Mouse (Mus musculus) midbrain, postnatal 0 days (tissue): ENCODE measurements around the gene Tnfrsf1a. TPM values are rescaled to one million over a fixed set of nuclear protein-coding genes. Genes with fewer than 3 reads are reported as not detected.

Experiments
- ATAC-seq: fragments of 200-750 bp; cut with Nextera tagmentation; 2 replicates; pipeline ENCODE4 v1.8.0; 2017; ENCODE audit warnings: moderate number of reproducible peaks, mild to moderate bottlenecking, moderate TSS enrichment, moderate library complexity; ENCODE audit not compliant: low FRiP score
- DNase-seq: peaks from one replicate; pipeline ENCODE4 v3.0.0-alpha.2; 2015; ENCODE audit warnings: low spot score
- H3K27ac ChIP-seq: fragments of 300-500 bp; sonication (generic); 2 replicates; pipeline ENCODE4 v1.5.1; 2014; ENCODE audit warnings: low read depth, mild to moderate bottlenecking, low read length, mixed read lengths
- H3K27me3 ChIP-seq: fragments of 300-500 bp; sonication (generic); 2 replicates; pipeline ENCODE4 v1.6.1; 2014; ENCODE audit warnings: low read length, control low read depth, mixed read lengths; ENCODE audit not compliant: insufficient read depth
- H3K36me3 ChIP-seq: fragments of 300-500 bp; sonication (generic); 2 replicates; pipeline ENCODE4 v1.6.1; 2014; ENCODE audit warnings: low read length, control low read depth, mixed read lengths; ENCODE audit not compliant: insufficient read depth
- H3K4me1 ChIP-seq: fragments of 300-500 bp; sonication (generic); 2 replicates; pipeline ENCODE4 v1.6.1; 2014; ENCODE audit warnings: mild to moderate bottlenecking, control low read depth, antibody characterized with exemption, low read length, mixed read lengths; ENCODE audit not compliant: insufficient read depth
- H3K4me2 ChIP-seq: fragments of 300-500 bp; sonication (generic); 2 replicates; pipeline ENCODE4 v1.6.1; 2014; ENCODE audit warnings: low read depth, mild to moderate bottlenecking, low read length, mixed read lengths; ENCODE audit not compliant: poor library complexity, severe bottlenecking
- H3K4me3 ChIP-seq: fragments of 300-500 bp; sonication (generic); 2 replicates; pipeline ENCODE4 v1.5.1; 2014; ENCODE audit warnings: low read depth, mild to moderate bottlenecking, low read length, moderate library complexity
- H3K9ac ChIP-seq: fragments of 300-500 bp; sonication (generic); replicated peaks from 2 replicates; pipeline ENCODE4 v1.6.1; 2014; ENCODE audit warnings: mild to moderate bottlenecking, low read length, moderate library complexity, mixed read lengths; ENCODE audit not compliant: poor library complexity, severe bottlenecking
- H3K9me3 ChIP-seq: fragments of 300-500 bp; sonication (generic); 2 replicates; pipeline ENCODE4 v1.6.1; 2016; ENCODE audit warnings: low read length, control low read depth
- CTCF ChIP-seq: IDR thresholded peaks from 2 replicates; pipeline ENCODE4 v1.5.1; 2016; ENCODE audit warnings: antibody characterized with exemption, mild to moderate bottlenecking
- WGBS: fragments of 180-500 bp; shearing (Covaris S2); extraction: QIAGEN DNeasy Blood & Tissue Kit; methylation state at CpG from one replicate; pipeline ENCODE4 v1.1.7; 2014; 5-methylcytosine and 5-hydroxymethylcytosine counted together
- polyA plus RNA-seq: library from polyadenylated mRNA; unstranded; fragments of >200 nt; fragmentation: Nextera tagmentation; extraction: Ambion mirVana; gene quantifications from 2 replicates; pipeline ENCODE4 v1.2.1, GENCODE M21; 2015
- total RNA-seq: library from RNA; depleted of rRNA; stranded (reverse); fragments of >200 nt; gene quantifications from 2 replicates; pipeline ENCODE4 v1.2.3, GENCODE M21; 2014

The Tnfrsf1a gene
- total and polyA plus RNA-seq, 2 experiments from 2014 or later, result 10.4 to 15.9 TPM

DNA sequence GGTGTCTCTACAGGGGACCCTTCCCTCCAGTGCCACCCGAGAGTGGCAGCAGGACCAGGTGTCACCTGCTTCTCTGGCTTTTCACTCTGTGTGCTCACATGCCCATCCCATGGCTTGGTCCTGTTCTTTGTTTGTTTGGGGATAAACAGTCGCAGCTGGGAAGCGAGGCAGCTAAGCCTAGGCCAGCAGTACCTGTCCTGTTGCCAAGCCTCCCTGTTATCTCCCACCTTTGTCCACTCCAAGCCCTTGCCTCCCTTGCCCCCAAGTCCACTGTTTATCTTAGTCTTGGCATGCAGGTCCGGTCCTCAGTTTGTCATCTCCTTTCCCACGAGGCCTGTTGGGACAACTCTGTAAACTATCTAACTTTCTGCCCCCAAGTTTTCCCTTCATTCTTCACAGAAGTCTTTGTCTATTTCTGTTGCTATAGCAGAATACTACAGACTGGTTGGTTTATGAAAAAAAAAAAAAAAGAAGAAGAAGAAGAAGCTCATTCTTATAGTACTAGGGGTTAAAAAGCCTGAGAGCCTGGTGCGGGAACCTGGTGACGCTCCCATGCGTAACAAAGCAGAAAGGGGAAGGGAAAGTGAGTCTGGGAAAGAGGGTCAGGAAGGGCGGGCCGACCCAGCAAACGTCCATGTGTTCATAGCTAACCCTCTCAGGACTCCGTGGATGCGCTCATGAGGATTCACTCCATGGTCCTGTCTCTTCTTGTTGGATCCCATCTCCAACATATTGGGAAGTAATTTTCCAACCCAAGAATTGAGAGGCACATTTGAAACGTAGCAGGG lies 15.9 kb upstream of the Tnfrsf1a start:
- no peak overlapping the region for H3K4me2 ChIP-seq
- no peak overlapping the region for H3K9ac ChIP-seq
- 79% methylated on average over 14 of the region's 14 CpGs for WGBS
- H3K4me1 ChIP-seq, result no peaks in the 10 kb centered on the region
- no peaks in the 10 kb centered on the region for H3K9me3 ChIP-seq
- TF ChIP-seq CTCF, result no peak
- H3K27me3 ChIP-seq, result no peaks in the 10 kb centered on the region
- no peaks in the 10 kb centered on the region for H3K36me3 ChIP-seq
- ATAC-seq (no peak), DNase-seq (no peak)
- no peak overlapping the region for H3K27ac ChIP-seq
- H3K4me3 ChIP-seq, result no peak overlapping the region

DNA sequence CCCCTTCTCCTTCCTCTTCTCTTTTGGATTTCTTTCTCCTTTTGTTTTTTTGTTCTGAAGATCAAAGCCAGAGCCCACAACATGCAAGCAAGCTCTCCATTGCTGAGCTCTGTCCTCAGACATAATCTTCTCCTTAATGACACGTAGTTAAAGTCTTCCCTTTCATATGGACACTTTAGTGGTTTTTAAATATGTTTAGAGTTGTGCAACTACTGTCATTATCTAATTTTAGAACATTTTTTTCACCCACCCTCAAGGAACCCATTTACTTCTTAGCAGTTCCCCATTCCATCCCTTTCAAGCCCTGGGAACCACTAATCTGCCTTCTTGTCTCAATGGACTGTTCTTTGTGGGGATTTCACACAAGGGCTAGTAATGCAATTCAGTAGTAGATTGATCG lies 14.8 kb upstream of the Tnfrsf1a start:
- TF ChIP-seq CTCF, result no peak
- Histone ChIP-seq H3K27me3 (no peaks in the 10 kb centered on the region), H3K36me3 (no peaks in the 10 kb centered on the region), H3K27ac (no peak overlapping the region), H3K9ac (no peak overlapping the region), H3K4me2 (no peak overlapping the region), H3K9me3 (no peaks in the 10 kb centered on the region), H3K4me3 (no peak overlapping the region), H3K4me1 (no peaks in the 10 kb centered on the region)
- ATAC-seq, result no peak
- no peak for DNase-seq
- WGBS, result 43% methylated on average over 2 of the region's 2 CpGs

GRCm38 (mm10) chr6:125338791-125339660 lies 10.1 kb upstream of the Tnfrsf1a start:
- H3K4me2 ChIP-seq, result no peak overlapping the region
- no peak for TF ChIP-seq CTCF
- 0 out of 2 replicates have a peak, but pooled peaks cover 2% of the 10 kb centered on the region for H3K27me3 ChIP-seq
- H3K9me3 ChIP-seq, result no peaks in the 10 kb centered on the region
- H3K36me3 ChIP-seq, result no peaks in the 10 kb centered on the region
- no peak overlapping the region for H3K9ac ChIP-seq
- DNase-seq (no peak), ATAC-seq (no peak)
- no peak overlapping the region for H3K4me3 ChIP-seq
- no peaks in the 10 kb centered on the region for H3K4me1 ChIP-seq
- WGBS, result 77% methylated on average over 9 of the region's 9 CpGs
- no peak overlapping the region for H3K27ac ChIP-seq

GRCm38 (mm10) chr6:125340244-125340643 lies 8.9 kb upstream of the Tnfrsf1a start:
- no peak for TF ChIP-seq CTCF
- Histone ChIP-seq H3K4me1 (no peaks in the 10 kb centered on the region), H3K4me2 (no peak overlapping the region), H3K27me3 (0 out of 2 replicates have a peak, but pooled peaks cover 2% of the 10 kb centered on the region), H3K4me3 (no peak overlapping the region), H3K27ac (no peak overlapping the region), H3K36me3 (no peaks in the 10 kb centered on the region), H3K9me3 (no peaks in the 10 kb centered on the region), H3K9ac (no peak overlapping the region)
- no peak for ATAC-seq
- DNase-seq, result no peak
- 74% methylated on average over 5 of the region's 5 CpGs for WGBS

DNA sequence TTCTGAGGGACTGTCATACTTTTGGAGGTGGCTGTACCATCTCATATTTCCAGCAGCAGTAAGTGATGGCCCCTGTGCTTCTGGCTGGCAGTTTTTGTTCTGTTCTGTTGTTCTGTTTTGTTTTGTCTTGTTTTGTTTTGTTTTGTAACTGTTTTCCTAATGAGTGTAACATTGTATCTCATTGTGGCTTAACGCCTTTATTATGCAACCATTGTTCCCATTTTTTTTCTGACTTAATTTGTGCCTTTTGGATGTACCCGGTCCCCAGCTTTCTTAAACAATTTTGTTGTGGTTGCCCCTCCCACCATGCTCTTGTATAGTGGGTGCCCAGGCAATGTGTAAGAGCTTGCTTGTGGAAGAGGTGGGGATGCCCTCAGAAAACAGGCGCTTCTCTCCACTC lies 7.0 kb upstream of the Tnfrsf1a start:
- ATAC-seq, result no peak
- WGBS, result 61% methylated on average over 3 of the region's 3 CpGs
- no peaks in the 10 kb centered on the region for H3K9me3 ChIP-seq
- H3K27me3 ChIP-seq, result 0 out of 2 replicates have a peak, but pooled peaks cover 2% of the 10 kb centered on the region
- H3K9ac ChIP-seq, result no peak overlapping the region
- H3K4me2 ChIP-seq, result no peak overlapping the region
- DNase-seq, result no peak
- H3K4me1 ChIP-seq, result no peaks in the 10 kb centered on the region
- no peak overlapping the region for H3K4me3 ChIP-seq
- H3K27ac ChIP-seq, result no peak overlapping the region
- H3K36me3 ChIP-seq, result no peaks in the 10 kb centered on the region
- no peak for TF ChIP-seq CTCF

DNA sequence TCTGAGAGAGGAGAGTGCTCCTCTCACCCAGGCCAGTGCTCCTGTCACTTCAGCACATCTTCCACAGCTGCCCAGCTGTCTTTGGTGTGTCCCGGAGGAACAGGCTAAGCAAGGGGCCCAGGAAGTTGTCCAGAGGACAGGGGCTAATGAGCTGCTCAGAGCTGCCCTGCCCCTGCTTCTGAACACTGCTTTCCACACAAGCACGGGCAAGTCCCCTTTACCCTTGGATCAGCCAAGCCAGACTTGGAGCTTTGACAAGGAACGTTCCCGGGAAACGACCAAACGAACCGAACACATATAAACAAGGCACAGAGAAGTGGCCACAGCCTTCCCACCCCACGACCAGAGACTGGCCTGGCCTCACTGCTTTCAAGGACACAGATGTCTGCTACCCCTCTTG lies 5.1 kb upstream of the Tnfrsf1a start:
- DNase-seq (no peak), ATAC-seq (no peak)
- 57% methylated on average over 8 of the region's 8 CpGs for WGBS
- 0 out of 2 replicates have a peak, but pooled peaks cover 2% of the 10 kb centered on the region for H3K27me3 ChIP-seq
- TF ChIP-seq CTCF, result no peak
- H3K36me3 ChIP-seq, result no peaks in the 10 kb centered on the region
- H3K4me2 ChIP-seq, result no peak overlapping the region
- no peaks in the 10 kb centered on the region for H3K9me3 ChIP-seq
- H3K27ac ChIP-seq, result no peak overlapping the region
- H3K4me1 ChIP-seq, result no peaks in the 10 kb centered on the region
- no peak overlapping the region for H3K9ac ChIP-seq
- H3K4me3 ChIP-seq, result no peak overlapping the region
